Mouse (Mus musculus) embryonic facial prominence, embryonic 12.5 days (tissue): ENCODE data around the gene Xpnpep1. TPM values are rescaled to one million over a fixed set of nuclear protein-coding genes. Genes with fewer than 3 reads are reported as not detected.

Source experiments
- ATAC-seq: fragments of 200-750 bp; cut with Nextera tagmentation; 2 replicates; pipeline ENCODE4 v1.8.0; 2017; ENCODE audit not compliant: insufficient number of reproducible peaks, insufficient read depth, low FRiP score, low TSS enrichment
- H3K27ac ChIP-seq: fragments of 300-500 bp; sonication (generic); 2 replicates; pipeline ENCODE4 v1.5.1; 2016; ENCODE audit warnings: mild to moderate bottlenecking
- H3K27me3 ChIP-seq: fragments of 300-500 bp; sonication (generic); 2 replicates; pipeline ENCODE4 v1.6.1; 2016; ENCODE audit warnings: mild to moderate bottlenecking, moderate library complexity
- H3K36me3 ChIP-seq: fragments of 300-500 bp; sonication (generic); 2 replicates; pipeline ENCODE4 v1.6.1; 2016; ENCODE audit warnings: mild to moderate bottlenecking
- H3K4me1 ChIP-seq: fragments of 300-500 bp; sonication (generic); 2 replicates; pipeline ENCODE4 v1.6.1; 2016
- H3K4me2 ChIP-seq: fragments of 300-500 bp; sonication (generic); replicated peaks from 2 replicates; pipeline ENCODE4 v1.6.1; 2016; ENCODE audit warnings: mild to moderate bottlenecking, moderate library complexity
- H3K4me3 ChIP-seq: fragments of 300-500 bp; sonication (generic); 2 replicates; pipeline ENCODE4 v1.5.1; 2016; ENCODE audit warnings: mild to moderate bottlenecking
- H3K9ac ChIP-seq: fragments of 300-500 bp; sonication (generic); 2 replicates; pipeline ENCODE4 v1.6.1; 2016; ENCODE audit warnings: mild to moderate bottlenecking, moderate library complexity
- H3K9me3 ChIP-seq: fragments of 300-500 bp; sonication (generic); 2 replicates; pipeline ENCODE4 v1.6.1; 2016; ENCODE audit warnings: mild to moderate bottlenecking, moderate library complexity
- WGBS: fragments of 180-500 bp; shearing (Covaris S2); methylation state at CpG from one replicate; pipeline ENCODE4 v1.1.7; 2016; 5-methylcytosine and 5-hydroxymethylcytosine counted together
- polyA plus RNA-seq: library from polyadenylated mRNA; unstranded; fragments of >200 nt; fragmentation: Nextera tagmentation; extraction: Ambion mirVana; gene quantifications from 2 replicates; pipeline ENCODE4 v1.2.1, GENCODE M21; 2016

Gene Xpnpep1
- polyA plus RNA-seq, 1 experiment from 2014 or later = 167 TPM

GRCm38 (mm10) chr19:53010941-53011340, 29.1 kb downstream of the Xpnpep1 start:
- Histone ChIP-seq H3K27me3 (no peaks in the 10 kb centered on the region), H3K9me3 (no peaks in the 10 kb centered on the region), H3K4me2 (no peak overlapping the region), H3K36me3 (peaks cover 31% of the 10 kb centered on the region), H3K9ac (no peak overlapping the region), H3K4me1 (peaks cover 51% of the 10 kb centered on the region), H3K4me3 (no peak overlapping the region), H3K27ac (peak overlapping the region; percentile 75)
- WGBS = 51% methylated on average over 5 of the region's 5 CpGs
- peak; percentile 57; the same call in 1 of the 2 replicates for ATAC-seq

- no peaks in the 10 kb centered on the region for H3K9me3 ChIP-seq
- H3K4me2 ChIP-seq = no peak overlapping the region; the same call in 1 of the 2 replicates
- ATAC-seq = no peak
- H3K27me3 ChIP-seq = no peaks in the 10 kb centered on the region
- 40% methylated on average over 5 of the region's 5 CpGs for WGBS
- H3K9ac ChIP-seq = no peak overlapping the region
- no peak overlapping the region for H3K4me3 ChIP-seq
- H3K4me1 ChIP-seq = peaks cover 51% of the 10 kb centered on the region
- peaks cover 50% of the 10 kb centered on the region for H3K36me3 ChIP-seq
- H3K27ac ChIP-seq = peak overlapping the region; percentile 85
Measured at GRCm38 (mm10) chr19:53008921-53009320, 31.1 kb downstream of the Xpnpep1 start.

- 62% methylated on average over 6 of the region's 6 CpGs for WGBS
- peaks cover 55% of the 10 kb centered on the region for H3K36me3 ChIP-seq
- no peak overlapping the region for H3K9ac ChIP-seq
- ATAC-seq = no peak
- H3K9me3 ChIP-seq = no peaks in the 10 kb centered on the region
- no peak overlapping the region for H3K4me3 ChIP-seq
- no peak overlapping the region for H3K4me2 ChIP-seq
- H3K27me3 ChIP-seq = no peaks in the 10 kb centered on the region
- peak overlapping the region; percentile 85 for H3K27ac ChIP-seq
- peaks cover 48% of the 10 kb centered on the region for H3K4me1 ChIP-seq
Measured at GRCm38 (mm10) chr19:53008020-53008705, 31.9 kb downstream of the Xpnpep1 start.

DNA sequence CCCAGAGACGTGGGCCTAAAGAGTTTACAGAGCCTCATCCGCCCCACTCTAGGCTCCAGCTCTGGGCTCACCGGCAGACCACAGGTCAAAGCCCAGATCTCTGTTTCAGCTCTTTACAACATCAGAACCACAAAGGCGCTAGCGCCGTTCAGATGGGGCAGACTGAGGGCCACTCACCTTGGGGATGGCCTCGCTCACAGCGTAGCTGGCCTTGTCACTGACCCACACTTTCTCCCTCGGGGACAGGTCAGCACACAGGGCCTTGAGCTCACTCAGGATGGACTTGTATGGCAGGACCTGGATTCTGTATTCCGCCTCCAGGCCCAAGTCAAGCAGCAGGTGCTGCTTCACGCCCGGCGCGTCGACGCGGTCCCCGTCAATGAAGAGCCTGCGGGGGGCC, 34.0 kb downstream of the Xpnpep1 start:
- peaks cover 62% of the 10 kb centered on the region for H3K36me3 ChIP-seq
- no peak overlapping the region for H3K9ac ChIP-seq
- no peak overlapping the region for H3K27ac ChIP-seq
- ATAC-seq = no peak
- no peaks in the 10 kb centered on the region for H3K27me3 ChIP-seq
- H3K4me2 ChIP-seq = no peak overlapping the region
- 94% methylated on average over 19 of the region's 19 CpGs for WGBS
- no peak overlapping the region for H3K4me3 ChIP-seq
- no peaks in the 10 kb centered on the region for H3K9me3 ChIP-seq
- H3K4me1 ChIP-seq = peaks cover 30% of the 10 kb centered on the region

DNA sequence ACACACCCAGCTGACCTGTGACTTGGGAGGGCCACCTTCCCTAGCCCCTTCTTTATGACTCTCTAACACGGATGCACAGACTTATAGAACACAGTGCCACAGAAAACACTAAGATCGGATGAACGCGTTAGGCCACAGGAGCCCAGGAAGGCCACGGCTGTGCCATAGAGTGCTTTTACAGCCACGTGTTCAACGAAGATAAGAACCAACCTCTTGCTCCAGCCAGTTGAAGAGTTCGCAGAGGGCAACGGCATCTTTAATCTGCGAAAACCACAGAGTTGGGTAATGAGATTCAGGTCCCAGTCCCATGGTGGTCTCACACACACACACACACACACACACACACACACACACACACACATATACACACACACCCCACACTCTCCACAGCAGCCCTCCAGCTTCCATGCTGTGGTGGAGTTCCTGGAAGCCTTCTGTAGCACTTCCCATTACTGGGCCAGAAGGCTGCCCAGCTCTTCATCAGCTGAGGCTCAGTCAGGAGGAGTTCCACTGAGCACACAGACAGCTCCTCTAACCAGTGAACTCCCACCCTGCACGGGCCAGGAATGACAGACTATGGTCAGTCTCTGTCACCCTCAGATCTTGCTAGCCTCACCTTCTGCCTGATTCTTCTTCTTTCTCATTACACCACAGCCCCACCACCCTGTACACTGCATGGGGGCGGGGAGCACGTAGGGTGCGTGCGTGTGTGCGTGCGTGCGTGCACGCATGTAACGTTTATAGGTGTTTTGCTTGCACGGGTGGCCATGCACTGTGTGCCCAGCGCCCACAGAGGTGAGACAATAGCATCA, 36.3 kb downstream of the Xpnpep1 start:
- ATAC-seq = no peak

GRCm38 (mm10) chr19:53002166-53003095, 37.6 kb downstream of the Xpnpep1 start:
- no peak for ATAC-seq
- Histone ChIP-seq H3K4me3 (no peak overlapping the region), H3K9ac (no peak overlapping the region), H3K27ac (no peak overlapping the region), H3K36me3 (peaks cover 95% of the 10 kb centered on the region), H3K4me2 (no peak overlapping the region), H3K4me1 (no peaks in the 10 kb centered on the region), H3K27me3 (no peaks in the 10 kb centered on the region), H3K9me3 (no peaks in the 10 kb centered on the region)
- WGBS = 92% methylated on average over 23 of the region's 23 CpGs

More for the DNA sequence above, 36.3 kb downstream of the Xpnpep1 start:
- Histone ChIP-seq H3K4me1 (peaks cover 8% of the 10 kb centered on the region), H3K4me3 (no peak overlapping the region), H3K27ac (no peak overlapping the region), H3K4me2 (no peak overlapping the region), H3K27me3 (no peaks in the 10 kb centered on the region), H3K9ac (no peak overlapping the region), H3K36me3 (peaks cover 82% of the 10 kb centered on the region), H3K9me3 (no peaks in the 10 kb centered on the region)
- WGBS = 94% methylated on average over 22 of the region's 22 CpGs

GRCm38 (mm10) chr19:52992880-52993440, 47.1 kb downstream of the Xpnpep1 start:
- H3K9me3 ChIP-seq = no peaks in the 10 kb centered on the region
- peaks cover 58% of the 10 kb centered on the region for H3K36me3 ChIP-seq
- no peak overlapping the region for H3K9ac ChIP-seq
- peak; percentile 67; the same call in 1 of the 2 replicates for ATAC-seq
- no peaks in the 10 kb centered on the region for H3K4me1 ChIP-seq
- no peaks in the 10 kb centered on the region for H3K27me3 ChIP-seq
- no peak overlapping the region for H3K4me2 ChIP-seq
- H3K4me3 ChIP-seq = no peak overlapping the region
- 74% methylated on average over 11 of the region's 11 CpGs for WGBS
- no peak overlapping the region for H3K27ac ChIP-seq

GRCm38 (mm10) chr19:52991924-52992323, 48.1 kb downstream of the Xpnpep1 start:
- Histone ChIP-seq H3K27ac (no peak overlapping the region), H3K4me2 (no peak overlapping the region), H3K9ac (no peak overlapping the region), H3K9me3 (no peaks in the 10 kb centered on the region), H3K4me3 (no peak overlapping the region), H3K36me3 (peaks cover 49% of the 10 kb centered on the region), H3K27me3 (no peaks in the 10 kb centered on the region), H3K4me1 (no peaks in the 10 kb centered on the region)
- 91% methylated on average over 10 of the region's 10 CpGs for WGBS
- ATAC-seq = no peak

DNA sequence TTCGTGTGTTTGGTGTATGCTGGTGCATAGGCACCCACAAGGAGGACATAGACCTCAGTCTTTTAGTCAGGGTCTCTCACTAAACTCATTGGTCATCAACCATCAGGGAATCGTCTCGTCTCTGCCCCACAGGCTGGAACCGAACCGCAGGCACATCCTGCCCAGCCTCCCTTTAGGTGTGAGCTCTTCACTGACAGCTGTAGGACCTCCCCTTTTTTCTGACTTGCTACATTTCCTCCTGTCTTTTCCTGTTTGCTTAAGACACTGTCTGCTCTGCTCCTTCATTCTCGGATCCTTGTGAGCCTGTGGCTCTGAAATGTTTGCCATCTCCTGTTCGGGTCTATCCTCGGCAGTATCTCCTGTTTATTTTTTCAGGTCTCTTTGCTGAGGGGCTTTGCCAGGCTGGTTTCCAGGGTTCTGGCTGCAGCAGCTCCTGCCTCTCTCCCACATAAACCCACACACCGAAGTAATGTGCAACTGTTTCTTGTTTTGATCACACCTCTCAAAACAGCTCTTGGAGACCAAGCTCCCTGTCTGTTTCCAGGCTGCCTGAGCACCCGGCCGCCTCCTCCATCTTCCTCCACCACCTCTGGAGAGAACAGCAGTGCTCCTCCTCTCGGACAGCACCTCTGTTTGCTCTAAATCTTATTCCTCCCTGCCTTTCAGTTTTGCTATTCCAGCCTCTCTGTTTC, 60.8 kb downstream of the Xpnpep1 start:
- H3K36me3 ChIP-seq = no peaks in the 10 kb centered on the region
- no peaks in the 10 kb centered on the region for H3K27me3 ChIP-seq
- H3K4me2 ChIP-seq = no peak overlapping the region
- no peaks in the 10 kb centered on the region for H3K9me3 ChIP-seq
- H3K4me3 ChIP-seq = no peak overlapping the region
- H3K27ac ChIP-seq = no peak overlapping the region
- 68% methylated on average over 12 of the region's 12 CpGs for WGBS
- H3K4me1 ChIP-seq = no peaks in the 10 kb centered on the region
- no peak for ATAC-seq
- H3K9ac ChIP-seq = no peak overlapping the region

GRCm38 (mm10) chr19:52975564-52976185, 64.3 kb downstream of the Xpnpep1 start:
- Histone ChIP-seq H3K9me3 (no peaks in the 10 kb centered on the region), H3K36me3 (no peaks in the 10 kb centered on the region), H3K27ac (no peak overlapping the region), H3K4me2 (no peak overlapping the region), H3K27me3 (no peaks in the 10 kb centered on the region), H3K4me3 (no peak overlapping the region), H3K9ac (no peak overlapping the region), H3K4me1 (no peaks in the 10 kb centered on the region)
- 49% methylated on average over 15 of the region's 15 CpGs for WGBS
- peak; percentile 70; the same call in 1 of the 2 replicates for ATAC-seq
